Mouse (Mus musculus): ENCODE data around the gene Smoc1.

GRCm38 (mm10) chr12:81108600-81109011 lies 82.0 kb downstream of the Smoc1 start:
- TF ChIP-seq CTCF (IDR thresholded peaks at IDR 0.05; ENCODE audit: extremely low read depth, insufficient read length, insufficient replicate concordance, low read depth, low read length) = no peak
- TF ChIP-seq POLR2A (IDR thresholded peaks at IDR 0.05; ENCODE audit: low read depth, low read length) = no peak
